Mouse (Mus musculus) intestine, embryonic 14.5 days (tissue): ENCODE measurements around the gene Alkbh3. TPM values are rescaled to one million over a fixed set of nuclear protein-coding genes. Genes with fewer than 3 reads are reported as not detected.

Source experiments
- ATAC-seq: fragments of 200-750 bp; cut with Nextera tagmentation; replicated peaks from 2 replicates; pipeline ENCODE4 v1.8.0; 2017; ENCODE audit warnings: low read depth, moderate number of reproducible peaks, moderate TSS enrichment, moderate library complexity; ENCODE audit not compliant: low FRiP score, low TSS enrichment
- DNase-seq: peaks from one replicate; pipeline ENCODE4 v3.0.0-alpha.2; 2018; ENCODE audit warnings: low spot score
- H3K27ac ChIP-seq: fragments of 300-500 bp; sonication (generic); 2 replicates; pipeline ENCODE4 v1.5.1; 2014; ENCODE audit warnings: low read depth, mild to moderate bottlenecking, control low read depth
- H3K27me3 ChIP-seq: fragments of 300-500 bp; sonication (generic); replicated peaks from 2 replicates; pipeline ENCODE4 v1.6.1; 2014; ENCODE audit warnings: low read length, control low read depth; ENCODE audit not compliant: control insufficient read depth, insufficient read depth
- H3K36me3 ChIP-seq: fragments of 300-500 bp; sonication (generic); 2 replicates; pipeline ENCODE4 v1.6.1; 2014; ENCODE audit warnings: low read length, control low read depth; ENCODE audit not compliant: control insufficient read depth, insufficient read depth
- H3K4me1 ChIP-seq: fragments of 300-500 bp; sonication (generic); replicated peaks from 2 replicates; pipeline ENCODE4 v1.6.1; 2014; ENCODE audit warnings: low read length, control low read depth, mixed read lengths; ENCODE audit not compliant: control insufficient read depth, insufficient read depth
- H3K4me2 ChIP-seq: fragments of 300-500 bp; sonication (generic); 2 replicates; pipeline ENCODE4 v1.6.1; 2014; ENCODE audit warnings: low read length
- H3K4me3 ChIP-seq: fragments of 300-500 bp; sonication (generic); 2 replicates; pipeline ENCODE4 v1.5.1; 2014; ENCODE audit warnings: low read depth, low read length, control low read depth, mixed read lengths
- H3K9ac ChIP-seq: fragments of 300-500 bp; sonication (generic); 2 replicates; pipeline ENCODE4 v1.6.1; 2014; ENCODE audit warnings: mild to moderate bottlenecking, low read length
- H3K9me3 ChIP-seq: fragments of 300-500 bp; sonication (generic); 2 replicates; pipeline ENCODE4 v1.6.1; 2016; ENCODE audit warnings: low read length, control low read depth; ENCODE audit not compliant: control insufficient read depth
- WGBS: fragments of 180-500 bp; shearing (Covaris S2); extraction: QIAGEN DNeasy Blood & Tissue Kit; methylation state at CpG from one replicate; pipeline ENCODE4 v1.1.7; 2014; 5-methylcytosine and 5-hydroxymethylcytosine counted together
- polyA plus RNA-seq: library from polyadenylated mRNA; unstranded; fragments of >200 nt; fragmentation: Nextera tagmentation; extraction: Ambion mirVana; gene quantifications from 2 replicates; pipeline ENCODE4 v1.2.1, GENCODE M21; 2014

Gene Alkbh3
- 64.3 and 70.5 TPM in 2 replicates for polyA plus RNA-seq

- Histone ChIP-seq H3K27me3 (no peaks in the 10 kb centered on the region), H3K9ac (peak within 1 kb of the TSS; percentile 80), H3K4me3 (peak within 1 kb of the TSS; percentile 75), H3K27ac (peak within 1 kb of the TSS; percentile 38; the same call in 1 of the 2 replicates), H3K4me1 (no peaks in the 10 kb centered on the region; the same call in 1 of the 2 replicates), H3K9me3 (no peaks in the 10 kb centered on the region), H3K36me3 (peaks cover 29% of the 10 kb centered on the region), H3K4me2 (peak within 1 kb of the TSS; percentile 88)
- 6% methylated on average over 47 of the region's 47 CpGs for WGBS
- peak; percentile 99 for DNase-seq
- peak; percentile 98 for ATAC-seq
These were observed at the start of gene Alkbh3 for GRCm38 (mm10) chr2:94010335-94011291. Gene Alkbh3, minus strand, starts transcription at chr2:94010807.

GRCm38 (mm10) chr2:94059459-94059858 is 48.9 kb upstream of the Alkbh3 start:
- no peaks in the 10 kb centered on the region for H3K36me3 ChIP-seq
- 82% methylated on average over 5 of the region's 5 CpGs for WGBS
- H3K9ac ChIP-seq: no peak overlapping the region
- no peak overlapping the region for H3K27ac ChIP-seq
- no peaks in the 10 kb centered on the region for H3K27me3 ChIP-seq
- DNase-seq: no peak
- no peak for ATAC-seq
- H3K4me2 ChIP-seq: no peak overlapping the region
- H3K9me3 ChIP-seq: no peaks in the 10 kb centered on the region
- no peaks in the 10 kb centered on the region for H3K4me1 ChIP-seq
- no peak overlapping the region for H3K4me3 ChIP-seq

GRCm38 (mm10) chr2:94054813-94055212 is 44.2 kb upstream of the Alkbh3 start:
- H3K4me2 ChIP-seq: no peak overlapping the region
- H3K27me3 ChIP-seq: no peaks in the 10 kb centered on the region
- H3K9me3 ChIP-seq: no peaks in the 10 kb centered on the region
- no peak overlapping the region for H3K27ac ChIP-seq
- H3K4me1 ChIP-seq: peaks cover 6% of the 10 kb centered on the region
- H3K36me3 ChIP-seq: 0 out of 2 replicates have a peak, but pooled peaks cover 8% of the 10 kb centered on the region
- H3K4me3 ChIP-seq: no peak overlapping the region
- ATAC-seq: no peak
- no peak for DNase-seq
- no peak overlapping the region for H3K9ac ChIP-seq

- no peak for ATAC-seq
- WGBS: 91% methylated on average over 5 of the region's 5 CpGs
These were observed 41.3 kb upstream of the Alkbh3 start for GRCm38 (mm10) chr2:94051952-94052351.

GRCm38 (mm10) chr2:94050901-94051300 is 40.3 kb upstream of the Alkbh3 start:
- Histone ChIP-seq H3K27ac (no peak overlapping the region), H3K4me2 (no peak overlapping the region), H3K27me3 (no peaks in the 10 kb centered on the region), H3K4me1 (peaks cover 11% of the 10 kb centered on the region), H3K4me3 (no peak overlapping the region), H3K9ac (no peak overlapping the region), H3K9me3 (no peaks in the 10 kb centered on the region), H3K36me3 (0 out of 2 replicates have a peak, but pooled peaks cover 8% of the 10 kb centered on the region)
- DNase-seq: no peak
- no peak for ATAC-seq
- 97% methylated on average over 3 of the region's 3 CpGs for WGBS

More at GRCm38 (mm10) chr2:94051952-94052351, 41.3 kb upstream of the Alkbh3 start:
- H3K27ac ChIP-seq: no peak overlapping the region
- no peaks in the 10 kb centered on the region for H3K27me3 ChIP-seq
- H3K9ac ChIP-seq: no peak overlapping the region
- H3K4me2 ChIP-seq: no peak overlapping the region
- H3K9me3 ChIP-seq: no peaks in the 10 kb centered on the region
- H3K4me3 ChIP-seq: no peak overlapping the region
- DNase-seq: no peak
- H3K4me1 ChIP-seq: peaks cover 11% of the 10 kb centered on the region
- 0 out of 2 replicates have a peak, but pooled peaks cover 8% of the 10 kb centered on the region for H3K36me3 ChIP-seq

GRCm38 (mm10) chr2:94049471-94050176 is 39.0 kb upstream of the Alkbh3 start:
- no peaks in the 10 kb centered on the region for H3K9me3 ChIP-seq
- H3K4me2 ChIP-seq: no peak overlapping the region
- peaks cover 19% of the 10 kb centered on the region for H3K4me1 ChIP-seq
- WGBS: 47% methylated on average over 5 of the region's 5 CpGs
- H3K9ac ChIP-seq: no peak overlapping the region
- ATAC-seq (0 out of 2 replicates have a peak, but pooled peaks have one; percentile 40), DNase-seq (no peak)
- no peaks in the 10 kb centered on the region for H3K27me3 ChIP-seq
- 0 out of 2 replicates have a peak, but pooled peaks cover 8% of the 10 kb centered on the region for H3K36me3 ChIP-seq
- H3K4me3 ChIP-seq: no peak overlapping the region
- peak overlapping the region; percentile 24; the same call in 1 of the 2 replicates for H3K27ac ChIP-seq

GRCm38 (mm10) chr2:94048733-94049470 is 38.3 kb upstream of the Alkbh3 start:
- Histone ChIP-seq H3K27me3 (no peaks in the 10 kb centered on the region), H3K4me3 (no peak overlapping the region), H3K36me3 (0 out of 2 replicates have a peak, but pooled peaks cover 8% of the 10 kb centered on the region), H3K27ac (peak overlapping the region; percentile 24; the same call in 1 of the 2 replicates), H3K4me1 (peaks cover 19% of the 10 kb centered on the region), H3K9me3 (no peaks in the 10 kb centered on the region), H3K4me2 (no peak overlapping the region), H3K9ac (no peak overlapping the region)
- 63% methylated on average over 5 of the region's 5 CpGs for WGBS
- DNase-seq (no peak), ATAC-seq (no peak)

- Histone ChIP-seq H3K4me1 (peaks cover 19% of the 10 kb centered on the region), H3K36me3 (0 out of 2 replicates have a peak, but pooled peaks cover 8% of the 10 kb centered on the region), H3K9me3 (no peaks in the 10 kb centered on the region), H3K27me3 (no peaks in the 10 kb centered on the region), H3K4me3 (no peak overlapping the region), H3K9ac (no peak overlapping the region), H3K27ac (0 out of 2 replicates have a peak overlapping the region, but pooled peaks have one; percentile 24), H3K4me2 (no peak overlapping the region)
- no peak for DNase-seq
- no peak for ATAC-seq
- 56% methylated on average over 1 of the region's 1 CpGs for WGBS
These were observed 37.7 kb upstream of the Alkbh3 start for GRCm38 (mm10) chr2:94048271-94048670.
